Comparison of ENCODE assay signal across 9 mouse cellular contexts in the genomic region with DNA sequence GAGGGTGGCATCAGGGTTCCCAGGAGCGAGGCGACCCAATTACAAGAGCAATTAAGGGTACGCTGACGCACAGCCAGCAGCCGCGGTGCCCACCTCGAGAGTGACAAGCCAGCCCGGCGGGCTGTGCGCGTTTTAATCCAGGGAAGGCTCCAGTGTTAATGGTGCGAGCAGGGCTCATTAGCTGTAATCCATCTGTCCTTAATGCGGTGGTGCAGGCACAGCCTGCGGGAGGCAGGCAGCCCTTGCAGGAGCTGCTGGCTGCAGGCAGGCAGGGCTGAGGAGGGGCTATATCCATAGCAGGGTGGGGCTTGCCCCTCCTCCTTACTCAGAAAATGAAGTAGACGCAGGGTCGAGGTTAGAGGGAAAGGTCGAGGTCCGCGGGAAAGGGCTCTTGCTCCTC.
DNase-seq lines count a peak whose midpoint lies in the region; ATAC-seq and TF ChIP-seq lines count a peak whose summit lies in the region.
"Had no signal": no experiment of that assay in that cellular context is flagged by ENCODE, and none has a peak within 500 bp of the region (broad histone marks: within the 10 kb centered on the region; RNA-seq: fewer than 3 reads in every experiment).

No protein-coding gene starts in this region.

- peak overlapping the region; percentile 9; the same call in 1 of the 2 replicates for H3K9ac ChIP-seq in lung, embryonic 14.5 days
- H3K9ac ChIP-seq in forebrain, embryonic 11.5 days (ENCODE audit: low read length): no peak overlapping the region
- H3K9ac ChIP-seq: liver, embryonic 15.5 days had no signal

- no peaks in the 10 kb centered on the region for H3K36me3 ChIP-seq in lung, embryonic 14.5 days (ENCODE audit: insufficient read depth)
- H3K36me3 ChIP-seq in forebrain, embryonic 11.5 days (ENCODE audit: control insufficient read depth, insufficient read depth, low read length): no peaks in the 10 kb centered on the region
- H3K36me3 ChIP-seq: liver, embryonic 15.5 days had no signal

- H3K4me2 ChIP-seq in lung, embryonic 14.5 days: no peak overlapping the region
- H3K4me2 ChIP-seq in forebrain, embryonic 11.5 days (ENCODE audit: low read depth, low read length, severe bottlenecking): peak overlapping the region; percentile 8; the same call in 1 of the 2 replicates
- H3K4me2 ChIP-seq: liver, embryonic 15.5 days had no signal

- no peaks in the 10 kb centered on the region for H3K9me3 ChIP-seq in lung, embryonic 14.5 days (ENCODE audit: low read depth, low read length)
- H3K9me3 ChIP-seq in forebrain, embryonic 11.5 days (ENCODE audit: control insufficient read depth, low read length): no peaks in the 10 kb centered on the region
- H3K9me3 ChIP-seq: liver, embryonic 15.5 days had no signal

- 29% methylated on average over 19 of the region's 19 CpGs for WGBS in lung, embryonic 14.5 days
- WGBS in forebrain, embryonic 11.5 days: under 1% methylated on average over 19 of the region's 19 CpGs

- no peak for ATAC-seq in lung, embryonic 14.5 days (ENCODE audit: insufficient read depth)
- ATAC-seq in forebrain, embryonic 11.5 days (replicated peaks; ENCODE audit: low FRiP score): peak; percentile 85
- ATAC-seq: Patski had no signal

- TF ChIP-seq CTCF in lung, embryonic 14.5 days (IDR thresholded peaks at IDR 0.05; ENCODE audit: low read depth): no peak

- H3K4me1 ChIP-seq in lung, embryonic 14.5 days (ENCODE audit: insufficient read depth): peaks cover 21% of the 10 kb centered on the region
- H3K4me1 ChIP-seq in forebrain, embryonic 11.5 days (replicated peaks; ENCODE audit: control insufficient read depth, insufficient read depth, low read length): peaks cover 37% of the 10 kb centered on the region

- H3K27me3 ChIP-seq in lung, embryonic 14.5 days (ENCODE audit: insufficient read depth, low read length): no peaks in the 10 kb centered on the region
- H3K27me3 ChIP-seq in forebrain, embryonic 11.5 days (ENCODE audit: control insufficient read depth, insufficient read depth, low read length): peaks cover 2% of the 10 kb centered on the region; the same call in 1 of the 2 replicates
- H3K27me3 ChIP-seq: Patski had no signal

- no peak overlapping the region for H3K4me3 ChIP-seq in lung, embryonic 14.5 days (ENCODE audit: low read depth, low read length)
- no peak overlapping the region for H3K4me3 ChIP-seq in forebrain, embryonic 11.5 days (ENCODE audit: low read depth, low read length)
- H3K4me3 ChIP-seq: liver, embryonic 15.5 days had no signal

- DNase-seq in lung, embryonic 14.5 days: no peak
- no peak for DNase-seq in lung, postnatal 4 days
- peak; percentile 90 for DNase-seq in forebrain, embryonic 11.5 days (ENCODE audit: low spot score)
- peak; percentile 69 to 77 for DNase-seq in layer of hippocampus, postnatal 14 days (ENCODE audit: low spot score in 2 of 2)
- peak; percentile 64 for DNase-seq in retina, postnatal 7 days (ENCODE audit: low read depth, low spot score)
- DNase-seq in frontal cortex, postnatal 25 days (ENCODE audit: low spot score in 2 of 2): no peak
- DNase-seq in ovary, postnatal 14 days (ENCODE audit: low spot score): no peak

- H3K27ac ChIP-seq in lung, embryonic 14.5 days (ENCODE audit: low read depth): no peak overlapping the region
- peak overlapping the region; percentile 65; the same call in 1 of the 2 replicates for H3K27ac ChIP-seq in forebrain, embryonic 11.5 days (ENCODE audit: low read depth, low read length)
- H3K27ac ChIP-seq: liver, embryonic 15.5 days had no signal

Comparison
In these comparisons a context has a peak if more than half of its experiments do, and no peak if none do; other contexts are left out.
1. DNase-seq: peak in forebrain, embryonic 11.5 days (single experiment), layer of hippocampus, postnatal 14 days (2 of 2) and retina, postnatal 7 days (single experiment); none in lung, embryonic 14.5 days (single experiment), lung, postnatal 4 days (0 of 2), frontal cortex, postnatal 25 days (0 of 2) and ovary, postnatal 14 days (single experiment).